Mouse (Mus musculus): ENCODE data around the gene Dpp10. TPM values are rescaled to one million over a fixed set of nuclear protein-coding genes. Genes with fewer than 3 reads are reported as not detected.

The Dpp10 gene
- polyA plus RNA-seq, 1 experiment = 0.24 TPM

DNA sequence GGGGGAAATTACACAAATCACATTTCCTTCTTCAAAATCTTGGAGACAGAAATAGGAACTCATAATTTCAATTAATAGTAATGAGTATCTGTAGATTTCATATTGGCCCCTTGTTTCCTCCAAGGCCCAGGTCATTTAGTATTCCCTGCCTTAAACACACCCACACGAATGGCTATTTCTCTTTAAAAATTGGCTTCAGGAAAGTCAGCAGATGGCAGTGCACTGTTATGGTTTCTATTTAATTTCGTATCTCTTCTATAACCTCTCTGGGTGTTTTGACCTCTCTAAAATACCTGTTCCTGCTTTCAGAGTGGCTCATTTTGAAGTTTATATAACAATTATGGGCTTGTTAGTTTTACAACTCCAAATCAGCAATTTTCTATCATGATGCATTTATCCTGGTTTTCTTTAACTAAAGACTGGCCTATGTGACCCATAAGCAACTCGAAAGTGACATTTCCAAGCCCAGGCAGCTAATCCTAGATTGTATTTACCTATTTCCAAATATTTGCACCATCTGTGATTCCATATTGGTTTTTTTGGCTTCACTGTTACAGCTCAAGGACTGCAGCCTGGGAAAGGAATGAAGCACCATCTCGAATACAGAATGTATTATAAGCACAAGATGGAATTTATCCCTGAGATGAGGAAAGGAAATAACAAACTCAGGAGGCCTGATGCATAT, 9.9 kb downstream of the Dpp10 start:
- 74% methylated on average over 4 of the region's 4 CpGs for WGBS
- H3K36me3 ChIP-seq (ENCODE audit: control insufficient read depth, insufficient read depth, low read length) = no peaks in the 10 kb centered on the region
- no peak overlapping the region for H3K4me3 ChIP-seq (ENCODE audit: control insufficient read depth, insufficient read depth, low read length)
- DNase-seq = no peak
- H3K27ac ChIP-seq (ENCODE audit: control insufficient read depth, insufficient read depth, low read length) = no peak overlapping the region
- no peaks in the 10 kb centered on the region for H3K27me3 ChIP-seq (ENCODE audit: control insufficient read depth, insufficient read depth, low read length)
- TF ChIP-seq POLR2A (IDR thresholded peaks at IDR 0.05; ENCODE audit: control insufficient read depth, extremely low read depth, insufficient read depth, low read length, poor library complexity) (no peak), CTCF (IDR thresholded peaks at IDR 0.05; ENCODE audit: borderline replicate concordance, control insufficient read depth, extremely low read depth, insufficient read depth, low read length, poor library complexity) (no peak)
- no peaks in the 10 kb centered on the region for H3K4me1 ChIP-seq (replicated peaks; ENCODE audit: control insufficient read depth, insufficient read depth, low read length)

DNA sequence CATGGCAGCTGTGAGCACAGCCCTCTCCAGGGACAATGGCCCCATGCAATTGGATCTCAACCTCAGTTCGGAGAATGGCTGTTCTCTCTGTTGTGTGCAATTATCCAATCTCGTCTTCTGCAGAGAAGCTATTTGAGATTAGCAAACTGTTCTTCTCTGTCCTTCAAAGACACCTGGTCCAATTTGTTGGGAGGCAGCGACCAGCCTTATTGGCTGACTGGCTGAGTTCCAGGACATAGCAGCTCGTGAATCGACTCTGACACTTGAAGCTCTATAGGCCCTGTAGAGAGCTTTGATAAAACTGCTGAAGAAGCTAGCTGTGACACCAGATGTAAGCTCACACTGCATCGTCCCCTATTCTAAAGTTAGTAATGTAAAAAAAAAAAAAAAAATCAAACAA, 12.7 kb downstream of the Dpp10 start:
- WGBS = 82% methylated on average over 6 of the region's 6 CpGs
- TF ChIP-seq CTCF (IDR thresholded peaks at IDR 0.05; ENCODE audit: borderline replicate concordance, control insufficient read depth, extremely low read depth, insufficient read depth, low read length, poor library complexity) = no peak
- no peak for TF ChIP-seq POLR2A (IDR thresholded peaks at IDR 0.05; ENCODE audit: control insufficient read depth, extremely low read depth, insufficient read depth, low read length, poor library complexity)

DNA sequence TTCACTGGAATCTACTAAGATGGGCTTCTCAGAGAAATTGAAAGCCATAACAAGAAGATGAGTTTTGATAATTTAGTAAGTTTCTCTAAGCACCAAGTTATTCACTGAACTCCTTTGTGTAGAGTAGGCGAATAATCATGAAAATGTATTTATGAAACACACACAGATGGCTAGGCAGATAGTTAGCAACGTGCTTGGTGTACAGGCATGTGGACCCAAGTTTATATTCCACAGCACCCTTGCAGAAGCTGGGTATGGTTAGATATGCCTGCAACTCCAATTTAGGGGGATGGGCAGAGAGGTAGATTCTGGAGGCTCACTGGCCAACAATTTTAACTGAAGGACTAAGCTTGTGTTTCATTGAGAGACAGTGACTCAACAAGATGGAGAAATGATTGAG, 13.4 kb downstream of the Dpp10 start:
- H3K27ac ChIP-seq (ENCODE audit: control insufficient read depth, insufficient read depth, low read length) = no peak overlapping the region
- no peak for TF ChIP-seq POLR2A (IDR thresholded peaks at IDR 0.05; ENCODE audit: control insufficient read depth, extremely low read depth, insufficient read depth, low read length, poor library complexity)
- no peak for TF ChIP-seq CTCF (IDR thresholded peaks at IDR 0.05; ENCODE audit: borderline replicate concordance, control insufficient read depth, extremely low read depth, insufficient read depth, low read length, poor library complexity)
- H3K27me3 ChIP-seq (ENCODE audit: control insufficient read depth, insufficient read depth, low read length) = no peaks in the 10 kb centered on the region
- WGBS = 75% methylated on average over 2 of the region's 2 CpGs
- H3K36me3 ChIP-seq (ENCODE audit: control insufficient read depth, insufficient read depth, low read length) = no peaks in the 10 kb centered on the region
- no peaks in the 10 kb centered on the region for H3K4me1 ChIP-seq (replicated peaks; ENCODE audit: control insufficient read depth, insufficient read depth, low read length)
- H3K4me3 ChIP-seq (ENCODE audit: control insufficient read depth, insufficient read depth, low read length) = no peak overlapping the region
- no peak for DNase-seq

More for the DNA sequence above, 12.7 kb downstream of the Dpp10 start:
- Histone ChIP-seq H3K36me3 (ENCODE audit: control insufficient read depth, insufficient read depth, low read length) (no peaks in the 10 kb centered on the region), H3K4me1 (replicated peaks; ENCODE audit: control insufficient read depth, insufficient read depth, low read length) (no peaks in the 10 kb centered on the region), H3K27me3 (ENCODE audit: control insufficient read depth, insufficient read depth, low read length) (no peaks in the 10 kb centered on the region), H3K27ac (ENCODE audit: control insufficient read depth, insufficient read depth, low read length) (no peak overlapping the region), H3K4me3 (ENCODE audit: control insufficient read depth, insufficient read depth, low read length) (no peak overlapping the region)
- DNase-seq = no peak

DNA sequence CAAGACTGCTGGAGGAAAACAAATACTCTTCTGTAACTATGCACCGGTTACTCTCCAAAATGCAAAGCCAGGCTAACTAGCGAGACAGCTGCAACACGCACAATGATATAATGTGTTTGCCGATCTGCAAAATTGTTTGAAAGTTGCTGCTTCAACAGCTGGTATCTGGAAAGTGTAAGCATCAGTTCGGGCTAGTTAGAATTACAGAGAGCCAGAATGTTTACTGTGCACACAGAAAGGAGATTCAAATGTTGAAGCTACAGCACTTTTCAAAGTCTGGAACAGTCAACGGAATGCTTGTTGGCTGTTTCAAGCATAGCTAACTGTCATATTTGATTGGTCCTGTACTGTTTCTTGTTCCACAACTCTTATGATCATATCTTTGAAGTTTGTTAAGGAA, 42.6 kb downstream of the Dpp10 start:
- H3K4me1 ChIP-seq (replicated peaks; ENCODE audit: control insufficient read depth, insufficient read depth, low read length) = no peaks in the 10 kb centered on the region
- no peak overlapping the region for H3K27ac ChIP-seq (ENCODE audit: control insufficient read depth, insufficient read depth, low read length)
- no peaks in the 10 kb centered on the region for H3K36me3 ChIP-seq (ENCODE audit: control insufficient read depth, insufficient read depth, low read length)
- DNase-seq = no peak
- no peak overlapping the region for H3K4me3 ChIP-seq (ENCODE audit: control insufficient read depth, insufficient read depth, low read length)
- TF ChIP-seq POLR2A (IDR thresholded peaks at IDR 0.05; ENCODE audit: control insufficient read depth, extremely low read depth, insufficient read depth, low read length, poor library complexity) = no peak
- no peak for TF ChIP-seq CTCF (IDR thresholded peaks at IDR 0.05; ENCODE audit: borderline replicate concordance, control insufficient read depth, extremely low read depth, insufficient read depth, low read length, poor library complexity)
- no peaks in the 10 kb centered on the region for H3K27me3 ChIP-seq (ENCODE audit: control insufficient read depth, insufficient read depth, low read length)
- WGBS = 91% methylated on average over 6 of the region's 6 CpGs

DNA sequence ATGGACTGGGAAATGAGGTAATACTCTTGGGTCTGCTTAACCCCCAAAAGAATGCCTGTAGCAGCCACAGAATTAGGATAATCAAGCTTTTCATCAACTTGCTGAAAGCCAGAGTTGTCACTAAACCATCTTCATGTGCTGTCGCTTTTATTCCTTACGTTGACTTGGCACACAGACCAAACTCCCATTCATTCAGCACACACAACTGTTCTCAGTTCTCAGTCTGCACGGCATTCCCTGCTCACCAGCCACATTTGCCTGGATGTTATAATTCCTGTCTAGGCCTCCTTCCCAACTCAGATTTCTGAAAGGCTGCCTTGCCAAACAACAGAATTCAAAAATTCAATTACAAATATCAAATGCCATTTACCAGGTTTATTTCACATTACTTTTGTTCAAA, 49.6 kb downstream of the Dpp10 start:
- Histone ChIP-seq H3K27ac (ENCODE audit: control insufficient read depth, insufficient read depth, low read length) (no peak overlapping the region), H3K4me3 (ENCODE audit: control insufficient read depth, insufficient read depth, low read length) (no peak overlapping the region), H3K36me3 (ENCODE audit: control insufficient read depth, insufficient read depth, low read length) (no peaks in the 10 kb centered on the region), H3K27me3 (ENCODE audit: control insufficient read depth, insufficient read depth, low read length) (no peaks in the 10 kb centered on the region), H3K4me1 (replicated peaks; ENCODE audit: control insufficient read depth, insufficient read depth, low read length) (no peaks in the 10 kb centered on the region)
- TF ChIP-seq POLR2A (IDR thresholded peaks at IDR 0.05; ENCODE audit: control insufficient read depth, extremely low read depth, insufficient read depth, low read length, poor library complexity) = no peak
- TF ChIP-seq CTCF (IDR thresholded peaks at IDR 0.05; ENCODE audit: borderline replicate concordance, control insufficient read depth, extremely low read depth, insufficient read depth, low read length, poor library complexity) = no peak
- DNase-seq = no peak
- 93% methylated on average over 3 of the region's 3 CpGs for WGBS

DNA sequence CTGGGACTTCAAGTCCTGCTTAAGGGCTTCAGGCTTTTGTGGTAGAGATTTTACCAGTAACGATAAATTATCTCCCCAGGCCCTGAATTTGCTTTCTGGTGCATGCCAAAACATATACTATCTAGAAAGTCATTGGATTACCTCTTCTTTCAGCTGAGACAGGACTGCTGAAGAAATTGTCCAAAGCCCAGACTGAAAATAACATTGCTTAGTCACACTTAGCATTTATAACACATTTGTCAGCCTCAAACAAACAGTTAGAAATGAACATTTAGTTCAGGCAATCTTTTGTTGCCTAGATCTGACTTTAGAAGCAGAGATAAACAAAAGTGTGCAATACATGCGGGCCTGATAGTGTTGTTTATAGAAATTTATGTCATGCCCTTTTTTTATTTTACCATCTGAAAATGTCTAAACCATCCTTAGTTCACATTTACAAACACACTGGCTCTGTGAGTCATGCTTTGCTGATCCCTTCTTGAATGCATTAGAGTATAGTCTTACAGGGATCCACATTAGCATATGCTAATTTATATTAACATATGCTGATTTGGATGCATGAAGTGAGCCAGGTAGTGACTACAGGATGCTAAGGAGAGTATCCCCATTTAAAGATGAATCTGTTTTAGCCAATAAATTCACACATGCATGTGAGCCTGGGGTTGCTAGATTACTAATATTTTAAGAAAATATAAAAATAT, 59.9 kb downstream of the Dpp10 start:
- H3K27me3 ChIP-seq (ENCODE audit: control insufficient read depth, insufficient read depth, low read length) = no peaks in the 10 kb centered on the region
- no peaks in the 10 kb centered on the region for H3K4me1 ChIP-seq (replicated peaks; ENCODE audit: control insufficient read depth, insufficient read depth, low read length)
- WGBS = 85% methylated on average over 2 of the region's 2 CpGs
- no peak overlapping the region for H3K4me3 ChIP-seq (ENCODE audit: control insufficient read depth, insufficient read depth, low read length)
- DNase-seq = no peak
- TF ChIP-seq POLR2A (IDR thresholded peaks at IDR 0.05; ENCODE audit: control insufficient read depth, extremely low read depth, insufficient read depth, low read length, poor library complexity) (no peak), CTCF (IDR thresholded peaks at IDR 0.05; ENCODE audit: borderline replicate concordance, control insufficient read depth, extremely low read depth, insufficient read depth, low read length, poor library complexity) (no peak)
- H3K36me3 ChIP-seq (ENCODE audit: control insufficient read depth, insufficient read depth, low read length) = no peaks in the 10 kb centered on the region
- H3K27ac ChIP-seq (ENCODE audit: control insufficient read depth, insufficient read depth, low read length) = no peak overlapping the region

Measured in thymus, adult 2 months (tissue).